Mouse (Mus musculus) bone marrow macrophage, adult 2 months (primary cell): ENCODE results near the gene Iglon5. TPM values are rescaled to one million over a fixed set of nuclear protein-coding genes. Genes with fewer than 3 reads are reported as not detected.

ENCODE experiments used
- H3K27ac ChIP-seq: 2 replicates; pipeline ENCODE4 v1.5.1; 2012; ENCODE audit warnings: low read depth, low read length; ENCODE audit not compliant: insufficient read depth
- H3K4me1 ChIP-seq: 2 replicates; pipeline ENCODE4 v1.6.1; 2012; ENCODE audit warnings: low read length; ENCODE audit not compliant: control insufficient read depth, insufficient read depth
- H3K4me3 ChIP-seq: 2 replicates; pipeline ENCODE4 v1.5.1; 2012; ENCODE audit warnings: mild to moderate bottlenecking, low read length, moderate library complexity; ENCODE audit not compliant: insufficient read depth
- CTCF ChIP-seq: IDR thresholded peaks from 2 replicates; pipeline ENCODE4 v1.5.1; 2012; ENCODE audit warnings: low read depth, mild to moderate bottlenecking, low read length, moderate library complexity
- POLR2A ChIP-seq: IDR thresholded peaks from 2 replicates; pipeline ENCODE4 v1.6.1; 2012; ENCODE audit warnings: mild to moderate bottlenecking, low read depth, low read length, borderline replicate concordance
- polyA plus RNA-seq: library from polyadenylated mRNA; stranded (reverse); fragments of >200 nt; gene quantifications from 2 replicates; pipeline ENCODE4 v1.2.4, GENCODE M21; 2012; ENCODE audit not compliant: missing spikeins, insufficient read depth, insufficient read length

The Iglon5 gene
- polyA plus RNA-seq, result not detected in 2 replicates

DNA sequence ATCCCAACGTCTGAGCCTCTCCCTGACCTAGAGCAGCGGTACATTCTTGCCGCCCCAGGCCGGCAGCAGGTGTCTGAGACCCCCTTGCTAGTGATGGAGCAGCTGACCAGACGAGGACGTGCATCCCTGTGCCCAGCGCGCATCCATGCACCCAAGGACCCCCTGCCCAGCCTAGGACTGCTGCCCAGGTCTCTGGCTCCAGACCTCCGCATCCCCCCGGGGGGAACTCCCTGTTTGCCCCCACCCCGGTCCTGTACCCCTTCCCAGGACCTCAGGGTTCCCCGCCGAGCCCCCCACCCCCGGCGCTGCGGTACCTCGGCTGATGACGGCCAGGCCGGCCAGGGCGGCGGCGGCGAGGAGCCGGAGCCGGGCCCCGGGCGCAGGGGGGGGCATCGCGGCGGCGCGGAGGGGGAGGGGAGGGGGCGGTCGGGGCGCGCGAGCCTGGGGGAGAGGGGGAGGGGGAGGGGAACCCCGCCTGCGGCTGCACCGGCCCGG is at the start of gene Iglon5:
Gene Iglon5, minus strand, starts transcription at position 445 of the 495 bp plus-strand sequence.
- no peak within 1 kb of the TSS for H3K4me3 ChIP-seq
- no peak within 1 kb of the TSS for H3K27ac ChIP-seq
- no peak for TF ChIP-seq CTCF
- TF ChIP-seq POLR2A, result no peak
- H3K4me1 ChIP-seq, result no peaks in the 10 kb centered on the region

DNA sequence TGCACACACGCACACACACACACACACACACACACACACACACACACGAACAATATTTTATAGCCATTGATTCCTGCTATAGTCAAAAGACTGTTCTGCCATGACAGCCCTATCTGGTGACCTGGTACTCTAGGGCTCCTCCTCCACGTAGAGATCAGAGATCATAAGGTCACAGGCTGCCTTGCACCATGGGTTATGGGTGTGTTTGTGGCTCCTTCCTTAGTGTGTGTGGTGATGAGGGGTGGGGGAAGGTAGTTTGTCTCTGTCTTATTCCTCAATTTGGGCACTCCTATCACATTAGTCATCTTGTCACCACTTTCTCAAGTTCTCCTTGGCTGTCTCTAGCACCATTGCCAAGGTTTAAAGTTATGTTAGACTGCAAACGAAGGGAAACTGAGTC is 48.6 kb upstream of the Iglon5 start:
- Histone ChIP-seq H3K27ac (no peak overlapping the region), H3K4me1 (peaks cover 50% of the 10 kb centered on the region), H3K4me3 (no peak overlapping the region)
- TF ChIP-seq CTCF, result no peak
- no peak for TF ChIP-seq POLR2A

DNA sequence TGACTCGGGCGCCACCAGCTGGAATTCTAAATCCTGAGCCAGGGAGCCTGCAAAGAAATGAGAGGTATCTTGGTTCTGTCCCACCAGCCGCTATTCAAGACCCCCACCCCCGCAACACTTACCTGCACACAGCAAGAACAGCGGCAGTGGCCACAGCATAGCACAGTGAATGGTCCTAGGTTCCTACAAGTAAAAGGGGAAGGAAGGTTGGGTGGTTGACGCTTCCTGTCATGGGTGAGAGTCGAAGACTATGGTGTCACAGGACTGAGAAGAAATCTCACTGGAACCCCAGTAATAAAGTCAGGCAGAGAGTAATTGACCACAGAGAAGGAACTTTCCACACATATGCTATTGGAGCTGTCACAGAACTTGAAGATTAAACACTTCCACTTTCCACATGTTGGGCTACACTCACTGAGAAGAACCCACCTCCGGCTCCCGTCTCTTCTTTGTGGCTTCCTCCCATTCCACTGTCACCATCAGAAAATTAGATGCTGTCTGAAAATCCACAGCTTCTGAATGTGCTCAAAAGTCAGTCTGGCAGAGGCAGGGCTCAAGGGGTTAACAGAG is 43.1 kb upstream of the Iglon5 start:
- TF ChIP-seq CTCF, result no peak
- TF ChIP-seq POLR2A, result no peak
- peak overlapping the region; percentile 87 for H3K27ac ChIP-seq
- peaks cover 34% of the 10 kb centered on the region for H3K4me1 ChIP-seq
- H3K4me3 ChIP-seq, result peak overlapping the region; percentile 88

DNA sequence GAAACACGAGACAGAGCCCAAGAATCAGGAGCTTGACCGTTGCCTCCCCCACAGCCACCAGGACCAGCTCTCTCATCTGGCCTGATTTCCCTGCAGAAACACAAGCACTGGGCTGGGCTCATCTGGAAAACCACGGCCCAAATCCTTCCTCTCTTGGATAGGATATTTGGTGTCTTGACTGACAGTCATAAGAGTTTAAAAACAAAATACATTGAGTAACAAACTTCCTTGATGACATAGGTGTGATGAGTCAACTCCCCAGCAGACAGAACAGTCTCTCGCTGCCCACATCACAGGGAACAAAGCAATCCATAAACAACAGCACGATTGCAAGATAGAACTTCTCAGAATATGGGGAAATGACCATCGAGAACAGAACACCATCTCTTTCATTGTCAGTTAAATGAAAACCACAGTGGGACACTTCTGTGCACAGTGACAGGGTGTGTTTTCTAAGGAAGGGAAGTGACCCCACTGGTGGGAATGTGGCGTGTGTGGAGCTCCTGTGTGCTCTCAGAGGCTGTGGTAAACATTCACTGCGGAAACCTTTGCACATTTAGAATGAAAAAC is 40.4 kb upstream of the Iglon5 start:
- Histone ChIP-seq H3K4me1 (peaks cover 37% of the 10 kb centered on the region), H3K27ac (peak overlapping the region; percentile 77), H3K4me3 (peak overlapping the region; percentile 45)
- TF ChIP-seq CTCF, result no peak
- TF ChIP-seq POLR2A, result no peak

DNA sequence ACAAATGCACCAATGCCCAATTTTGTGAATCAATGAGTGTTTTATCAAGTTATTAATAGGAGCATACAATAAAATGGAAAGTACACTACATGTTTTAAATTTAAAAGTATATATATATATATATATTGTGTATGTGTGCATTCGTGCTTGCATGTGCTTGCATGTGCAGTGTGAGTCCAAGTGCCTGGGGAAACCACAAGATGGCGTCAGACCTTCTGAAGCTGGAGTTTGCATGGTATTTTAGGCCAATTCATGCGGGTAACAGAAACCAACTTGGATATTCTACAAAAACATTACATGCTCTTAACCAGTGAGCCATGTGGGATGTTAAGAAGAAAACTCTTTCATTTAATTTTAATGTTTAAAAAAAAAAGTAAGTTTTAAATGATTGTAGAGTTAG is 35.4 kb upstream of the Iglon5 start:
- 0 out of 2 replicates have a peak, but pooled peaks have one; percentile 30 for TF ChIP-seq CTCF
- TF ChIP-seq POLR2A, result no peak
- Histone ChIP-seq H3K27ac (no peak overlapping the region), H3K4me3 (no peak overlapping the region), H3K4me1 (peaks cover 23% of the 10 kb centered on the region)

DNA sequence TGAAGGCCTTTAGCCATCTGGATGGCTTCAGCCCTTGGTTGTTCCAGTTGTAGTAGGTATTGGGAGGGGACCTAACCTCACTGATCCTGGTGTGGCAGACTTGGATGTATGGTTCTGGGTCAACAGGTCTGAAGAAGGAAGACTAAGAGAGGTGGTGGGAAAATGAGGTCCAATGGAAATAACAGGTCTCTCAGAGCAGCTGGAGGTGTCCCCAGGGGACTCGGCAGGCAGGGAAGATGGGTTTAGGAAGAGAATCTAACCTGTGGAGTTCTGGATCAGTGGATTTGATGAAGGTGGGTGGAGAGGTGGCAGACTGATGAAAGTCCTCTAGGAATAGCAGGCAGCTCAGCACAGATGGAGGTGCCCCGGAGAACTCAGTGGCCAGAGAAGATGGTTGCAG is 32.9 kb upstream of the Iglon5 start:
- H3K27ac ChIP-seq, result no peak overlapping the region
- TF ChIP-seq CTCF (no peak), POLR2A (no peak)
- H3K4me3 ChIP-seq, result no peak overlapping the region
- H3K4me1 ChIP-seq, result peaks cover under 1% of the 10 kb centered on the region; the same call in 1 of the 2 replicates

DNA sequence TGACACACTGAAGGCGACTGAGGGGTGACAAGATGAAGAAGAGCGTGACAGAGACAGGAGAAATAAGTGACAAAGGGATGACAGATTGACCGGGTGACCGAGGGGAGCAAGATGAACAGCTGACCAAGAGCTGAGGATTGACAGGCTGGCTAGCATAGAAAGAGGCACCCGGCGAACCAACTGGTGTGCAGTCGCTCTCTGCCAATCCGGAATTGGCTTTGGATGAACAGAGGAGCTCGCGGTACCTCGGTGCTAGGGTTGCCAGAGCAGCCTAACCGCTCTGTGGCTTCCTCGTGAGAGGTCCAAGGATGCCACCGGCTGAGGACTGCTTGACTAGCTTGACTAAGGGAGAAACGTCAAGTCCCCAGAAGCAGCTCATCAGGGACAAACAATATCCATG is 28.5 kb upstream of the Iglon5 start:
- Histone ChIP-seq H3K4me1 (no peaks in the 10 kb centered on the region), H3K27ac (no peak overlapping the region), H3K4me3 (no peak overlapping the region)
- TF ChIP-seq CTCF (no peak), POLR2A (no peak)

DNA sequence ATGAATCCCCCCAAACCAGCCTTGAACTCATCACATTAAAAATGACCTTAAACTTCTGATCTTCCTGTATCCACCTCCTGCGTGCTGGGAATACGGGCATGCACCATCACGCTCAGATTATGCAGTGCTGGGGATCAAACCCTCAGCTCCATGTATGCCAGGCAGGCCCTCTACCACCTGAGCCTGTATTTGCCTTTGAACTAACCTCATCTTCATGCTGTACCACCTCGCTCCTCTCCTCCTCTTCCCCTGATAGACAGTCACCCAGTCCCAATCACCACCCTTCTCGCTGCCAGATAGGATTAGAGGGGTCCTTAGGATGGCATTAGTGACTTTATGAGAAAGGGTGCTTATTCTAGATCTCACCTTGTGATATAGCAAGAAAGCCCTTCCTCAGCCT is 25.2 kb upstream of the Iglon5 start:
- H3K27ac ChIP-seq, result no peak overlapping the region
- no peak overlapping the region for H3K4me3 ChIP-seq
- peaks cover 12% of the 10 kb centered on the region for H3K4me1 ChIP-seq
- no peak for TF ChIP-seq CTCF
- no peak for TF ChIP-seq POLR2A

DNA sequence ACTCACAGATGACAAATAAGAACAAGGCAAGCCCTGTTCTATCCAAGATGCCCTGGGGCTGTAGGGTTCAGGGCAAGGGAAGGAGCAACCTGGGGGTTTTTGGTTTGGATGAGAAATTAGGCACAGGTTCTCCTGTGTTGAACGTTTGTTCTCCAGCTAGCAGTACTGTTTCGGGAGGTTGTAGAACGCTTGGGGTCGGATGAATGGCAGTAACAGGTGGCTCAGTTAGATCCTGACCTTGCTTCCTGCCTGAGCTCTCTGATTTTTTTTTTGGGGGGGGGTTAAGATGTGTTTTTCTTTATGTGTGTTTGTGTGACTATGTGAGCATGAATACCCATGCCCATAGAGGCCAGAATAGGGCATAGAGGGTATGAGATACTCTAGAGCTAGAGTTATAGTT is 22.6 kb upstream of the Iglon5 start:
- Histone ChIP-seq H3K4me3 (no peak overlapping the region), H3K27ac (no peak overlapping the region), H3K4me1 (peaks cover 12% of the 10 kb centered on the region)
- TF ChIP-seq CTCF (no peak), POLR2A (no peak)

DNA sequence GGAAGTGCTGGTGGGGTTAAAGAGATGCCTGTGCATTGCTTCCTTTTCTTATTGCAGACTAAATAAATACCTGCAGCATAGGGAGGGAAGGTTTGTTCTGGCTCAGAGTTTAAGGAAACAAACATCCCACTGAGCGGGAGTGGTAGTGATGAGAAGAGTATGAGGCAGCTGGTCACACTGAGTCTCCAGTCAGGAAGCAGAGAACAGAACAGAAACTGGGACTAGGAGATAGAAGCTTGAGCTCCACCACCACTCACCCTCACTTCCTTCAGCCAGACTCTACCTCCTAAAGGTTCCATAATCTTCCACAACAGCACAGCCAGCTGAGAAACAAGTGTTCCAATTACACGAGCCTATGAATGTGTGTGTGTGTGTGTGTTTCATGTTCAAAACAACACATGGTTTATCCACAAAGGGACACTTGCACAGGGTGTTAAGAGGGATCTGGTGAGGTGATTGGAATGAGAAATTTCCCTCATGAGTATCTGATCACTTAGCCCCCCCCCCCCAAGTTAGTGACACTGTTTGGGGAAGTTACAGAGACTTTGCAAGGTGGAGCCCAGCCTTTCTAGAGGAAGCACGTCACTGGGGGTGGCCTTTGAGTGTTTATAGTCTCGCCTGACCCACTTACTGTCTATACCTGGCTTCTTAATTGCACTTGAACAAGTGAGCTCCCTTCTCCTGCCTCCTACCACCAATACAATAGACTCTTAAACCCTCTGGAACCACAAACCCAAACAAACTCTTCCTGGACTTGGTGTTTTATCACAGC is 22.0 kb upstream of the Iglon5 start:
- no peak overlapping the region for H3K4me3 ChIP-seq
- TF ChIP-seq CTCF (no peak), POLR2A (no peak)
- peaks cover 12% of the 10 kb centered on the region for H3K4me1 ChIP-seq
- no peak overlapping the region for H3K27ac ChIP-seq
